Mouse (Mus musculus) midbrain, embryonic 11.5 days (tissue): ENCODE measurements around the gene Sumo3. TPM values are rescaled to one million over a fixed set of nuclear protein-coding genes. Genes with fewer than 3 reads are reported as not detected.

ENCODE experiments used
- ATAC-seq: fragments of 200-750 bp; cut with Nextera tagmentation; 2 replicates; pipeline ENCODE4 v1.8.0; 2017; ENCODE audit warnings: moderate TSS enrichment, moderate library complexity; ENCODE audit not compliant: low FRiP score
- DNase-seq: peaks from one replicate; pipeline ENCODE4 v3.0.0; 2015; ENCODE audit warnings: low spot score; ENCODE audit errors: missing footprints
- H3K27ac ChIP-seq: fragments of 300-500 bp; sonication (generic); 2 replicates; pipeline ENCODE4 v1.5.1; 2014; ENCODE audit warnings: low read depth, low read length
- H3K27me3 ChIP-seq: fragments of 300-500 bp; sonication (generic); 2 replicates; pipeline ENCODE4 v1.6.1; 2014; ENCODE audit warnings: mild to moderate bottlenecking, low read length, moderate library complexity, mixed read lengths; ENCODE audit not compliant: control insufficient read depth, insufficient read depth
- H3K36me3 ChIP-seq: fragments of 300-500 bp; sonication (generic); 2 replicates; pipeline ENCODE4 v1.6.1; 2014; ENCODE audit warnings: mild to moderate bottlenecking, low read length, moderate library complexity, mixed read lengths; ENCODE audit not compliant: control insufficient read depth, insufficient read depth
- H3K4me1 ChIP-seq: fragments of 300-500 bp; sonication (generic); 2 replicates; pipeline ENCODE4 v1.6.1; 2014; ENCODE audit warnings: low read length; ENCODE audit not compliant: control insufficient read depth, insufficient read depth
- H3K4me2 ChIP-seq: fragments of 300-500 bp; sonication (generic); 2 replicates; pipeline ENCODE4 v1.6.1; 2014; ENCODE audit warnings: mild to moderate bottlenecking, moderate library complexity
- H3K4me3 ChIP-seq: fragments of 300-500 bp; sonication (generic); 2 replicates; pipeline ENCODE4 v1.5.1; 2014; ENCODE audit warnings: low read depth, low read length
- H3K9ac ChIP-seq: fragments of 300-500 bp; sonication (generic); 2 replicates; pipeline ENCODE4 v1.6.1; 2014; ENCODE audit warnings: low read length
- H3K9me3 ChIP-seq: fragments of 300-500 bp; sonication (generic); 2 replicates; pipeline ENCODE4 v1.6.1; 2016; ENCODE audit warnings: low read length; ENCODE audit not compliant: control insufficient read depth
- WGBS: fragments of 180-500 bp; shearing (Covaris S2); extraction: QIAGEN DNeasy Blood & Tissue Kit; methylation state at CpG from one replicate; pipeline ENCODE4 v1.1.7; 2014; 5-methylcytosine and 5-hydroxymethylcytosine counted together
- polyA plus RNA-seq: library from polyadenylated mRNA; unstranded; fragments of >200 nt; fragmentation: Nextera tagmentation; extraction: Ambion mirVana; gene quantifications from 2 replicates; pipeline ENCODE4 v1.2.1, GENCODE M21; 2014

The Sumo3 gene
- polyA plus RNA-seq, 1 experiment from 2014 or later = 353 TPM

DNA sequence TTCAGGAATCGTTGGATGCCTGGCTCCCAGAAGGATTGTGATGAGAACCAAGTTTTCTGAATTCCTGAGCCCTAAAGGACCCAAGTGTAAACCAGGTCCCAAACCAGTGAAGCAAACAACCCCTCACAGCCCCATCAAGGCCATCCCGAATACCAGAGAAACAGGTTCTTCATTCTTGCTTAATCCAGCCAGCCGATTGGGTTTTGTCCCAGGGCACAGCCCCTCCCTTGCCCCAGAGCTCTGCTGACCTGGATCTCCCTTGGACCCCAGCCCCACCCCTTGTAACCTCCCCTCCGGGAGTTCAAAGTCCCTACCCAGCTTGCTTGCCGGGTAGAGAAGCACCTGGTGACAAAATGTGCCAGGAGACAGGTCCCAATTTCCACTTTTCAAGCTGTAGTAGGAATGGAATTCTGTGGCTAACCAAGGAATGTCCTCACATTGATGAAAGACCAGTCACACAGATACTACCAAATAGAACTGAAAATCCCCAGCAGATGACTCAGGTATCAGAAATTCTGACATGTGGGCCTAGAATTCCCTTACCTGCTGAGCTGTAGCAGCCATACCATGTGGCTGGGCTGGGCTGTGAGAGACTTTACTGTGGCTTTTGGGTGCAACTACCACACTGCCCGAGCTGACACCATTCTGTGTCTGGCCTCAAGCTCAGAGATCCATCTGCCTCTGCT lies 35.8 kb upstream of the Sumo3 start:
- no peak overlapping the region for H3K9ac ChIP-seq
- H3K4me3 ChIP-seq = no peak overlapping the region
- H3K4me2 ChIP-seq = no peak overlapping the region
- ATAC-seq = no peak
- no peaks in the 10 kb centered on the region for H3K9me3 ChIP-seq
- no peaks in the 10 kb centered on the region for H3K27me3 ChIP-seq
- H3K27ac ChIP-seq = no peak overlapping the region
- no peaks in the 10 kb centered on the region for H3K4me1 ChIP-seq
- WGBS = 66% methylated on average over 6 of the region's 6 CpGs
- no peaks in the 10 kb centered on the region for H3K36me3 ChIP-seq
- no peak for DNase-seq

DNA sequence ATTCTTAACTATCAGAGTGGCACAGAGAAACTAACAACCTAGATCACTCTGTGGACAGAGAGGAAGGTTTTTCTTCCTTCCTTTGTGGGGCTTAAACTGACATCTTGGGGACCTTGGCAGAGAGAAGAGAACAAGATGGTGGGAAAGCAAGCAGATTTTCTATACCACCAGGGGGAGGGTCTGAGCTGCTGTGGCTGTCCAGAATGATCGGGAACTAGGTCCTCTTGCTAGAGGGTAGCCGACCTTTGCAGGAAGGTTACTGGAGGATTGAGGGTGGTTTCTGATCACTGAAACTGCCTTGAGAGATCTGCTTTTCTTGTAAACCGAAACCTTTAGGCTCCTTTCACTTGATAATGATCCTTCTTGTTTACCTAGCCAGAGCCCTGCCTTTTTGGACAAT lies 33.7 kb upstream of the Sumo3 start:
- WGBS = 44% methylated on average over 3 of the region's 3 CpGs

DNA sequence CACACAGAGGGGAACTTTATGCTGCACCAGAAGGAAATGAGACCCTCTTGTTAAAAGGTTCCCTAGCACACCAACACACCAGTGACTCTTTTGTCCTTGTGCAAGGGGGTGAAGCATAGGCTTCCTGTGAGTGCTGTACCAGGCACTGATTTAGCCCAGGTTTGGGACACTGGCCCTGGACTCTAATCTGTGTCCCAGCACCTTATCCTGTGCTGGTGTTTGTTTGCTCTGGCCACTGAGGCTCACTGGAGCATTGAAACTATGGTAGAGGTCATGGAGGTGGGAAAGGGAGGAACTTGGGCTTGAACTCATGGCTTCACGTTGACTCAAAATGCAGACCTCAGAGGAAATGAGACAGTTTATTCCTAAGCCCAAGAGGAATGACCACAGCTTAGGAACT lies 32.7 kb upstream of the Sumo3 start:
- H3K36me3 ChIP-seq = no peaks in the 10 kb centered on the region
- no peak for ATAC-seq
- H3K9me3 ChIP-seq = no peaks in the 10 kb centered on the region
- no peaks in the 10 kb centered on the region for H3K4me1 ChIP-seq
- no peak overlapping the region for H3K4me2 ChIP-seq
- WGBS = 55% methylated on average over 1 of the region's 1 CpGs
- H3K27me3 ChIP-seq = no peaks in the 10 kb centered on the region
- no peak overlapping the region for H3K27ac ChIP-seq
- no peak for DNase-seq
- H3K9ac ChIP-seq = no peak overlapping the region
- H3K4me3 ChIP-seq = no peak overlapping the region

More for the DNA sequence above, 33.7 kb upstream of the Sumo3 start:
- Histone ChIP-seq H3K4me1 (no peaks in the 10 kb centered on the region), H3K9me3 (no peaks in the 10 kb centered on the region), H3K9ac (no peak overlapping the region), H3K4me3 (no peak overlapping the region), H3K27ac (no peak overlapping the region), H3K4me2 (no peak overlapping the region), H3K36me3 (no peaks in the 10 kb centered on the region), H3K27me3 (no peaks in the 10 kb centered on the region)
- DNase-seq = no peak
- no peak for ATAC-seq

DNA sequence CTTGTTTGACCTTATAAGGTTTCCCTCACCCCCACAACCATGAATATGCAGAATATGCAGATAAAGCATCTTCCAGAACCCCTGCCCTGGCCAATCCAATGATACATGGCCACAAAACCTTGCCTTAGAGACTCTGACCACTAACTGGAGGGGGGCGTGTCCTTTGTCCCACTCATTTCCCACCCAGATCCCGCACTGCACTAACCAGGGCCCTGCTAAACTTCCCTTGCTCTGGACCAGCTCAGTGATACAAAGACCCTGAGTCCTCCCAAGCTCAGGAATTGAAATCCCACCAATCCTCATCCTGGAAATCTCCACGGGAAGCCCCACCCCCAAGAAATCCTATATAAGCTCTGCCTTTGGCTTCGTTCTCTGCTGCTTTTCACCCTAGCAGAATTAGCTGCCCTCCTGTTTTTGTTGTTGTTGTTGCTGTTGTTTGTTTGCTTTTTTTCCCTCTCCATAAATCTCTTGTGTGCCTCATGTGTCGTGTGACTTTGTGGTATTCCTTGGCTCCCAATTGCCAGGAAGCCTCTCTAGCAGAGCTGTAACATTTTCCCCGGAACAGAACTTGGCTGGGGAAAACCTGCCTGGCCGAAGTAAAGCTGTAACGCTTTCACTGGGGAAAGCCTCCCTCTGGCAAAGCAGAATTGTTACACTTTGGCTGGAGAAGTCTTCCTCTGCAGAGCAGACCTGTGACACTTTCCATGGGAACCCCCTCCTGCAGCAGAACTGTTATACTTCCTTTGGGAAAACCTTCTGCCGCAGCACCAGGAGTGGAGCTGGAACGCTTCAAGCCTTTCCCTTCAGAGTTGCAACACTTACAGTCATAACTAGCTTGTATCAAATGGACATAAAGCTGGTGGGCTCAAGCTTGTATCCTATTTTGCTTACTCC lies 25.6 kb upstream of the Sumo3 start:
- DNase-seq (no peak), ATAC-seq (no peak)
- Histone ChIP-seq H3K27ac (no peak overlapping the region), H3K27me3 (no peaks in the 10 kb centered on the region), H3K4me1 (no peaks in the 10 kb centered on the region; the same call in 1 of the 2 replicates), H3K4me2 (no peak overlapping the region), H3K4me3 (no peak overlapping the region), H3K9ac (no peak overlapping the region), H3K9me3 (no peaks in the 10 kb centered on the region), H3K36me3 (no peaks in the 10 kb centered on the region)
- 72% methylated on average over 10 of the region's 10 CpGs for WGBS

DNA sequence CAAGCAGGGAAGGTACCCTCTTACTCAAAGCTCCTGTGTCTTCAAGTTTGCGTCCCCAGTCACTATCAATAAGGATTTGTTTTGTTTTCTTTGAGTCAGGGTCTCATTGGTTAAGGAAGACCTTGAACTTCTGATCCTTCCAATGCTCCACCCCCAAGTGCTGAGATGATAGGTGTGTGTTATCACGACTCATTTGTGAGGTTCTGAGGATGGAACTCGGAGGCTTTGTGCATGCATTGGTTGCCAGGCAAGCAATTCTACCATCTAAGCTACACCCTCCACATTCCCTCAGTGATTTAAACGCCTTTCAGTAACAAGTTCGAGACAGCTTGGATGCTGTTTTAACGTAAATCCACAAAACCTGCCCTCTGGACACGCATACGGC lies 24.9 kb upstream of the Sumo3 start:
- no peaks in the 10 kb centered on the region for H3K9me3 ChIP-seq
- WGBS = 10% methylated on average over 8 of the region's 8 CpGs
- peak; percentile 22; the same call in 1 of the 2 replicates for ATAC-seq
- no peaks in the 10 kb centered on the region for H3K36me3 ChIP-seq
- peak overlapping the region; percentile 65 for H3K9ac ChIP-seq
- H3K4me3 ChIP-seq = peak overlapping the region; percentile 72
- H3K27me3 ChIP-seq = no peaks in the 10 kb centered on the region
- H3K4me2 ChIP-seq = peak overlapping the region; percentile 66
- DNase-seq = no peak
- H3K27ac ChIP-seq = peak overlapping the region; percentile 75; the same call in 1 of the 2 replicates
- no peaks in the 10 kb centered on the region; the same call in 1 of the 2 replicates for H3K4me1 ChIP-seq

DNA sequence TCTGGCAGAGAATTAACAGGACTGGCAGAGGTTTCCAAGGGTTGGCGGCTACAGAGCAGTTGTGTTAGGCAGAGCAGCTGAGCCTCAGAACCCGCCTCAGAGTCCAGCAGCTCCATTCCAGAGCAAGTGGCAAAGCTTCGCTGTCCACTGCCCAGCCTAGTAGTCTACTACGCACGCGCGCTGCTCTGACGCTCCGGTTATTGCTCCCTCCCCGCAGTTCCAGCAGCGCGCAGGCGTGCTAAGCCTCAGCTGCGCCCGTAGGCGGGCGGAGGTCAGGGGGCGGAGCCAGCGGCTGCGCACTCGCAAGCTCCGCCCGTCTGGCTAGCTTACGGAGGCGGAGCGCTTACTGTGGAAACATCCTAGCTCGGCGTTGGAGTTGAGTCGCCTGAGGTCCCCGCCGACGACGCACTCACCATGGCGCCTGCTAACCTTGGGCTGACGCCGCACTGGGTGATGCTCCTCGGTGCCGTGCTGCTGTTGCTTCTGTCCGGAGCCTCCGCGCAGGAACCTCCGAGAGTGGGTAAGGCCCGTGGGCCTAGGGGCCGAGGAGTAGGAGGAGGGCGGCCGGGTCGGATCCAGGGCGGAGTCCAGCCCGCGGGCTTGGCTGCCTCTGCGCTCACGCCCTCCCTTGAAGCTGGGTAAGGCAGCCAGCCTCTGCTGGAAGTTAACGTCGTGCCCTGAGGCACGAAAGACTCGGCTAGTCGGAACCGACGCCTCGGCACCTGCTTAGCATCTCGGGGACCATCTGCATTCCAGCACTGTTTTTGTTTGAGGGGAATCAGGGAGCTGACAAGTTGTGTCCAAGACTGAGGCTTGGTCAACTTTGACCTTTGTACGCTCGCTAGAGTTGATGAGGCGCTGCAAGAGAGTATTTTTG lies 24.3 kb upstream of the Sumo3 start, which contains the start of gene Pttg1ip:
Gene Pttg1ip, plus strand, starts transcription at position 313 of the 877 bp plus-strand sequence.
- H3K4me2 ChIP-seq = peak within 1 kb of the TSS; percentile 66
- ATAC-seq (peak; percentile 97), DNase-seq (peak; percentile 99)
- H3K9me3 ChIP-seq = no peaks in the 10 kb centered on the region
- H3K4me3 ChIP-seq = peak within 1 kb of the TSS; percentile 72
- no peaks in the 10 kb centered on the region for H3K36me3 ChIP-seq
- H3K27me3 ChIP-seq = no peaks in the 10 kb centered on the region
- H3K27ac ChIP-seq = peak within 1 kb of the TSS; percentile 75
- H3K9ac ChIP-seq = peak within 1 kb of the TSS; percentile 79
- under 1% methylated on average over 64 of the region's 64 CpGs for WGBS
- no peaks in the 10 kb centered on the region; the same call in 1 of the 2 replicates for H3K4me1 ChIP-seq

DNA sequence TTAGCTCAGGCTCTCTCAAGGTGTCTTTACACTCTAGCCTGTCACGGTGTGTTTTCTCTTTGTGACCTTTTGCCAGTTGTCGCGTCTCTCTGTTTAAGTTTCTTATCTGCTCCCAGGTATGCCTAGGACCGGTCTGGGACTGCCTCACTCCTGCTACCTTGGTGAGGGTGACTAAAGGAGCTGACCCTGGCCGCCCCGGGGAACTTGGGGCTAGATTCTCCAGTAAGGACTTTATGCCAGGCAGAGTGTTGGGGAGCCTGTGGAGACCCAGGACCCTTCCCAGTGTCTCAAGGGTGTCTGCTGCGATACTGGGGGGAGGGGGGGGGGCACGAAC lies 23.6 kb upstream of the Sumo3 start:
- no peaks in the 10 kb centered on the region for H3K9me3 ChIP-seq

DNA sequence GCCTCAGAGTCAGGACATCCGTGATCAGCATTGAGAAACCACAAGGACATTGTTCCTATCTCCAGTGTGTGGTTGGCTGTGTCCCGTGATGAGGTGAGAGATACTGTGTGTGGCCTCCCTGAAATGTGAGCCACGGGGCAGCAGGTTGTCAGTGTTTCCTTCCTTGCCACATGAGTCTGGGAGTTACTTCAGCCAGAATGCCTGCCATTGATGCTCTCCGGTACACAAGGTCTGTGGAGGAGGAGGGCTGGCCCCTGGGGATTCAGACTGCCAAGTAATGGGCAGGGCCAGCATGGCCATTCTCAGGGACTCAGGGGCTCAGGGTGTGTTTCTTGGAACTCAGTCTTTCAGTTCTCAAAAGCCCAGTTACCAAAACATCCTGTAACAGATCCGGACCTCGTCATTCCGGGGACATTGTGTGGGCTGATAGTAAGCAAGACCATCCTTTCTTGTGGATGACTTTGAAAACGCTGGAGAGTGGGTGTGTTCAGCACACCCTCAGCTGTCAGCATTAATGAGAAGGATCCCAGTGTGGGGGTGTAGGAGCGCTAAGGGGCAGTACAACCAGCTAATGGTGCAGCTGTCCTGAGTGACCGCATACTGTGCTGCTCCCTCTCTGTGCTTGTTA lies 22.0 kb upstream of the Sumo3 start:
- Histone ChIP-seq H3K27me3 (no peaks in the 10 kb centered on the region), H3K4me3 (no peak overlapping the region), H3K27ac (no peak overlapping the region), H3K36me3 (no peaks in the 10 kb centered on the region), H3K9me3 (no peaks in the 10 kb centered on the region), H3K9ac (no peak overlapping the region), H3K4me1 (no peaks in the 10 kb centered on the region; the same call in 1 of the 2 replicates), H3K4me2 (no peak overlapping the region)
- ATAC-seq (no peak), DNase-seq (no peak)
- 81% methylated on average over 10 of the region's 10 CpGs for WGBS

More for the DNA sequence above, 23.6 kb upstream of the Sumo3 start:
- 11% methylated on average over 8 of the region's 8 CpGs for WGBS
- ATAC-seq (0 out of 2 replicates have a peak, but pooled peaks have one; percentile 17), DNase-seq (no peak)
- Histone ChIP-seq H3K27me3 (no peaks in the 10 kb centered on the region), H3K4me2 (peak overlapping the region; percentile 66), H3K36me3 (no peaks in the 10 kb centered on the region), H3K4me3 (peak overlapping the region; percentile 72), H3K27ac (no peak overlapping the region), H3K9ac (peak overlapping the region; percentile 79), H3K4me1 (no peaks in the 10 kb centered on the region; the same call in 1 of the 2 replicates)
